Mouse (Mus musculus) right cerebral cortex, postnatal 14 days (tissue): ENCODE measurements at regions not wholly inside any gene's neighbourhood (a gene's known extent, or its start where the extent isn't known, plus 50 kb on each side); places are given as distances from the start of the nearest gene placed in this dataset.

ENCODE experiments used
- DNase-seq: peaks from one replicate; pipeline ENCODE4 v3.0.0; 2022

- DNase-seq: no peak
Observed at GRCm38 (mm10) chr8:44094818-44095217, 385.0 kb upstream of the Adam34 start.

- no peak for DNase-seq
Observed at GRCm38 (mm10) chr8:44093491-44093890, 383.6 kb upstream of the Adam34 start.

GRCm38 (mm10) chr8:44082057-44082456 lies 372.2 kb upstream of the Adam34 start:
- no peak for DNase-seq

- no peak for DNase-seq
Observed at GRCm38 (mm10) chr8:44058846-44059245, 349.0 kb upstream of the Adam34 start.

GRCm38 (mm10) chr8:44042572-44043355 lies 332.9 kb upstream of the Adam34 start:
- no peak for DNase-seq

- DNase-seq: no peak
Observed at GRCm38 (mm10) chr8:44034211-44034610, 324.4 kb upstream of the Adam34 start.

GRCm38 (mm10) chr8:44031376-44031775 lies 321.5 kb upstream of the Adam34 start:
- DNase-seq: no peak

- no peak for DNase-seq
Observed at GRCm38 (mm10) chr8:44030972-44031371, 321.1 kb upstream of the Adam34 start.

GRCm38 (mm10) chr8:44027738-44028137 lies 317.9 kb upstream of the Adam34 start:
- DNase-seq: no peak

- DNase-seq: peak; percentile 76
Observed at GRCm38 (mm10) chr8:44025926-44026325, 316.1 kb upstream of the Adam34 start.

- no peak for DNase-seq
Observed at GRCm38 (mm10) chr8:44024028-44024427, 314.2 kb upstream of the Adam34 start.
